Mouse (Mus musculus): Measurements from ENCODE around the gene Rpgrip1l.

- TF ChIP-seq CTCF (IDR thresholded peaks at IDR 0.05; ENCODE audit: low read depth, low read length), result no peak
- no peak for TF ChIP-seq POLR2AphosphoS5 (IDR thresholded peaks at IDR 0.05; ENCODE audit: insufficient replicate concordance, low read depth, low read length)
- no peak for TF ChIP-seq GATA1 (IDR thresholded peaks at IDR 0.05; ENCODE audit: borderline replicate concordance, low read length)
Observed at GRCm38 (mm10) chr8:91324271-91324670, 11.2 kb upstream of the Rpgrip1l start.

Measured in G1E (cell line).